In the genomic region with DNA sequence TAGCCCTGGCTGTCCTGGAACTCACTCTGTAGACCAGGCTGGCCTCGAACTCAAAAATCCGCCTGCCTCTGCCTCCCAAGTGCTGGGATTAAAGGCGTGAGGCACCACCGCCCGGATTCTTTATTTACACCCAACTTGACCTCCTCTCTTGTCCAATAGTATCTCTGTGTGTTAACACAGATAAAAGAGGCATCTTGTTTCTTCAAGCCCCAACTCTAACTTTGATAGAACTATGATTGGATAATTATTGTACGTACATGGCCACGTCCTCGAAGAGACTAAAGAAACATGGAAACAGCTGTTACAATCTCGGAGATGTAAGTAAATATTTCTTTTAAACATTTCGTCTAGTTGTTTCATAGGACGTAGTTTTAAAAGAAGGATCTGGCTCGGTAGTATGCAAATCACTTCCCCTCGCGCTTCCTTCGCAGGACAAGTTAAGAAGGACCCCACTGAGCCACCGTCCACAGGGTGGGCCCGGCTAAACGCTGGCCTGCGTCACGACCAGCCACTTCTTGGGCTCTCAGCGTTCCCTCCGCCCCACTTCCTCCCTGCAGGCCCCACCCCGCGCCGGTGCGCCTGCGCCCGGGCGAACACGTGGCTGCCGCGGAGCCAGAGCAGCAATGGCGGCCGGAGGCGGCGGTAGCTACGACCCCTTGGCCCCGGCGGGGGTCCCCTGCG, we compare ENCODE assay signal across 7 mouse cellular contexts. TPM values are rescaled to one million over a fixed set of nuclear protein-coding genes. Genes with fewer than 3 reads are reported as not detected.
DNase-seq lines count a peak whose midpoint lies in the region; ATAC-seq lines count a peak whose summit lies in the region.

A gene (plus strand): TSS at position 258 of the 681 bp plus-strand sequence.

- H3K9me3 ChIP-seq in embryonic facial prominence, embryonic 10.5 days, result no peaks in the 10 kb centered on the region
- H3K9me3 ChIP-seq in limb, embryonic 10.5 days (replicated peaks), result no peaks in the 10 kb centered on the region
- H3K9me3 ChIP-seq in midbrain, embryonic 13.5 days, result no peaks in the 10 kb centered on the region

- no peaks in the 10 kb centered on the region for H3K27me3 ChIP-seq in embryonic facial prominence, embryonic 10.5 days (replicated peaks; ENCODE audit: low read depth, poor library complexity, severe bottlenecking)
- H3K27me3 ChIP-seq in limb, embryonic 10.5 days (ENCODE audit: low read depth, poor library complexity, severe bottlenecking), result no peaks in the 10 kb centered on the region
- H3K27me3 ChIP-seq in midbrain, embryonic 13.5 days, result no peaks in the 10 kb centered on the region

- H3K4me2 ChIP-seq in midbrain, embryonic 13.5 days (replicated peaks), result peak within 1 kb of the TSS; percentile 90

- WGBS in embryonic facial prominence, embryonic 10.5 days, result 5% methylated on average over 40 of the region's 40 CpGs
- 7% methylated on average over 40 of the region's 40 CpGs for WGBS in limb, embryonic 10.5 days
- WGBS in midbrain, embryonic 13.5 days, result 7% methylated on average over 40 of the region's 40 CpGs

- H3K36me3 ChIP-seq in embryonic facial prominence, embryonic 10.5 days (replicated peaks), result peaks cover 27% of the 10 kb centered on the region
- H3K36me3 ChIP-seq in limb, embryonic 10.5 days, result peaks cover 24% of the 10 kb centered on the region
- H3K36me3 ChIP-seq in midbrain, embryonic 13.5 days, result peaks cover 7% of the 10 kb centered on the region; the same call in 1 of the 2 replicates

- peak; percentile 97 for ATAC-seq in granulocyte monocyte progenitor cell, adult 5-6 weeks (replicated peaks; ENCODE audit: poor library complexity, severe bottlenecking)
- ATAC-seq in midbrain, embryonic 13.5 days, result peak; percentile 100

- peak within 1 kb of the TSS; percentile 99 for H3K4me3 ChIP-seq in embryonic facial prominence, embryonic 10.5 days
- H3K4me3 ChIP-seq in limb, embryonic 10.5 days, result peak within 1 kb of the TSS; percentile 77
- H3K4me3 ChIP-seq in midbrain, embryonic 13.5 days (replicated peaks), result peak within 1 kb of the TSS; percentile 98

- DNase-seq in adrenal gland, postnatal 10 days, result peak; percentile 98
- DNase-seq in embryonic facial prominence, embryonic 10.5 days (ENCODE audit: low spot score), result peak; percentile 98
- DNase-seq in kidney, adult 11 months, result peak; percentile 96
- peak; percentile 98 for DNase-seq in limb, embryonic 10.5 days (ENCODE audit: low spot score)
- DNase-seq in spleen, adult 12 weeks (ENCODE audit: low spot score), result peak; percentile 90

- H3K27ac ChIP-seq in embryonic facial prominence, embryonic 10.5 days (replicated peaks), result peak within 1 kb of the TSS; percentile 93
- peak within 1 kb of the TSS; percentile 90 for H3K27ac ChIP-seq in limb, embryonic 10.5 days
- H3K27ac ChIP-seq in midbrain, embryonic 13.5 days, result peak within 1 kb of the TSS; percentile 51

- peaks cover 28% of the 10 kb centered on the region for H3K4me1 ChIP-seq in embryonic facial prominence, embryonic 10.5 days
- H3K4me1 ChIP-seq in limb, embryonic 10.5 days, result peaks cover 23% of the 10 kb centered on the region
- peaks cover 26% of the 10 kb centered on the region for H3K4me1 ChIP-seq in midbrain, embryonic 13.5 days (replicated peaks)

- peak within 1 kb of the TSS; percentile 95 for H3K9ac ChIP-seq in midbrain, embryonic 13.5 days (replicated peaks)

RNA-seq across cellular contexts. Expression of the gene that starts here (rescaled TPM):
- total RNA-seq in adrenal gland, postnatal 10 days (2021), result 10 to 100 TPM; 46.3 to 53.4 TPM
- 111 and 117 TPM in 2 replicates for polyA plus RNA-seq in embryonic facial prominence, embryonic 10.5 days (2016; fragmentation: Nextera tagmentation; extraction: Ambion mirVana)
- total RNA-seq in granulocyte monocyte progenitor cell, adult 5-6 weeks (2014; fragmentation: Nextera tagmentation), result 109 and 131 TPM in 2 replicates
- 299 and 360 TPM in 2 replicates for total RNA-seq in granulocyte monocyte progenitor cell, adult 5-6 weeks (2017)
- polyA plus RNA-seq in limb, embryonic 10.5 days (2016; fragmentation: Nextera tagmentation; extraction: Ambion mirVana), result 112 and 116 TPM in 2 replicates
- 49.5 and 57.0 TPM in 2 replicates for polyA plus RNA-seq in midbrain, embryonic 13.5 days (2015; fragmentation: Nextera tagmentation; extraction: Ambion mirVana)

Comparison
In these comparisons a context has a peak if more than half of its experiments do, and no peak if none do; other contexts are left out.
1. Peak in every context shown above with its lines: DNase-seq, ATAC-seq, H3K4me3 ChIP-seq and H3K27ac ChIP-seq.